Comparison of ENCODE assay signal across 20 mouse cellular contexts in the genomic region with DNA sequence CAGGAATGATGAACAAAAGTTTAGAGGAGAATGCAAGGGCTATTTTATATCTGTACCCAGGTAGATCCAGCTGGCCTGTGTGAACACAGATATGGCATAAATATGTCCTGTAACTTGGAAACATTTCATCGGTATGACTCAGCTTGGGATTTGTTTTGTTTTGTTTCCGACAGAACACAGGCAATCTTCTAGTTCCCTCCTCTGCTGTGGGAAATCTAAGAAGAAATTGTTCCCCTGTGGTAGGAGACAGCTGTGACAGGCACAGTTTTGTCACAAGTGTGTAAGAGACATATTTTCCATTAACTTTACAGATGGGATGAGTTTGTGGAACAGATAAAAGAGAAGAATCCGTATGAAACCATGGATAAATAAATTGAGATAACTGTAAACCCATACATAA.
DNase-seq lines count a peak whose midpoint lies in the region; TF ChIP-seq lines count a peak whose summit lies in the region.
"Had no signal": no experiment of that assay in that cellular context is flagged by ENCODE, and none has a peak within 500 bp of the region (broad histone marks: within the 10 kb centered on the region; RNA-seq: fewer than 3 reads in every experiment).

No protein-coding gene starts in this region.

- H3K27ac ChIP-seq in cerebellum, adult 2 months (ENCODE audit: insufficient read depth, low read length): no peak overlapping the region
- H3K27ac ChIP-seq: embryonic facial prominence, embryonic 10.5 days; embryonic facial prominence, embryonic 12.5 days; forebrain, embryonic 13.5 days; forebrain, embryonic 15.5 days had no signal

- no peak for TF ChIP-seq POLR2A in cerebellum, adult 2 months (IDR thresholded peaks at IDR 0.05; ENCODE audit: borderline replicate concordance, insufficient read depth, low read length)

- 73% methylated on average over 3 of the region's 3 CpGs for WGBS in cerebellum, adult 2 months

- peak; percentile 10 to 48 for DNase-seq in layer of hippocampus, adult 18-20 months (ENCODE audit: low spot score in 2 of 2)
- DNase-seq in layer of hippocampus, postnatal 10 days (ENCODE audit: low spot score in 2 of 2): no peak
- DNase-seq in layer of hippocampus, adult 9-10 months (ENCODE audit: low spot score): peak; percentile 0
- DNase-seq in layer of hippocampus, postnatal 25 days (ENCODE audit: extremely low spot score in 1 of 2, low spot score in 1 of 2): no peak
- DNase-seq in brain, adult 2 months (ENCODE audit: low read depth, low spot score): peak; percentile 53
- DNase-seq in layer of hippocampus, adult 9-11 months: peak; percentile 14
- DNase-seq in cerebellum, adult 2 months: no peak
- no peak for DNase-seq in cerebellum, postnatal 14 days
- DNase-seq: adrenal gland, adult 2 months; adrenal gland, postnatal 10 days; adrenal gland, postnatal 25 days; cerebellum, adult 11-12 months; cerebellum, adult 8-10 months; cerebellum, adult 9-11 months; cerebellum, postnatal 25 days; forebrain, postnatal 0 days had no signal

- no peak for TF ChIP-seq CTCF in cerebellum, adult 2 months (IDR thresholded peaks at IDR 0.05; ENCODE audit: borderline replicate concordance, insufficient read depth, low read depth, low read length)

- no peaks in the 10 kb centered on the region for H3K4me1 ChIP-seq in cerebellum, adult 2 months (ENCODE audit: control insufficient read depth, insufficient read depth, low read length)
- H3K4me1 ChIP-seq: embryonic facial prominence, embryonic 10.5 days; embryonic facial prominence, embryonic 12.5 days; forebrain, embryonic 13.5 days; forebrain, embryonic 15.5 days had no signal

- no peaks in the 10 kb centered on the region for H3K27me3 ChIP-seq in cerebellum, adult 2 months (ENCODE audit: control insufficient read depth, insufficient read depth, low read length)
- H3K27me3 ChIP-seq: embryonic facial prominence, embryonic 12.5 days; forebrain, embryonic 13.5 days; forebrain, embryonic 15.5 days had no signal

- no peak overlapping the region for H3K4me3 ChIP-seq in cerebellum, adult 2 months (replicated peaks; ENCODE audit: insufficient read depth, low read depth, low read length)
- H3K4me3 ChIP-seq: embryonic facial prominence, embryonic 10.5 days; embryonic facial prominence, embryonic 12.5 days; forebrain, embryonic 13.5 days; forebrain, embryonic 15.5 days had no signal

Comparison
In these comparisons a context has a peak if more than half of its experiments do, and no peak if none do; other contexts are left out.
1. DNase-seq: peak in layer of hippocampus, adult 18-20 months (2 of 2), layer of hippocampus, adult 9-10 months (single experiment), brain, adult 2 months (single experiment) and layer of hippocampus, adult 9-11 months (single experiment); none in layer of hippocampus, postnatal 10 days (0 of 2), layer of hippocampus, postnatal 25 days (0 of 2), cerebellum, adult 2 months (0 of 2) and cerebellum, postnatal 14 days (0 of 2).